Mouse (Mus musculus) urinary bladder, adult 2 months (tissue): ENCODE measurements at regions not wholly inside any gene's neighbourhood (a gene's known extent, or its start where the extent isn't known, plus 50 kb on each side); places are given as distances from the start of the nearest gene placed in this dataset.

Experiments used
- DNase-seq: peaks from one replicate; pipeline ENCODE4 v3.0.0; 2022; ENCODE audit warnings: low spot score

DNA sequence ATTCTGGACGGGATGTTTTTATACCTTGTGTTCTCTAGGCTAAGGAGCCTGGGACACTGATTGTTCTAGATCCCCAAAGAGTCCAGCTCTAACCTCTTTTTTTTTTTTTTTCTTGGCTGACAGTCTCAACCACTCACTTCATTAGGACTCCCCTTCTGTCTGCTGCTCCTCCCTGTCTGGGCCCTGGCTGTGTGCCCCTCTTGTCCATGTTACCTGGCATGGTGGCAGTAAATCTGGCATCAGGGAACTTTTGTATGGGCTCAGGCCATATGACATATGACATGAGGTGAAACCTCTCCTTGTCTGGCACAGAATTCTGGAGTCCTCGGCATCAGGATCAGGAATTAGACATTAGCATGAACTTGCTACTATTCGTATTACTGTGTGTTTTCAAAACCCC lies 717.5 kb downstream of the Vrk1 start:
- DNase-seq, result no peak

DNA sequence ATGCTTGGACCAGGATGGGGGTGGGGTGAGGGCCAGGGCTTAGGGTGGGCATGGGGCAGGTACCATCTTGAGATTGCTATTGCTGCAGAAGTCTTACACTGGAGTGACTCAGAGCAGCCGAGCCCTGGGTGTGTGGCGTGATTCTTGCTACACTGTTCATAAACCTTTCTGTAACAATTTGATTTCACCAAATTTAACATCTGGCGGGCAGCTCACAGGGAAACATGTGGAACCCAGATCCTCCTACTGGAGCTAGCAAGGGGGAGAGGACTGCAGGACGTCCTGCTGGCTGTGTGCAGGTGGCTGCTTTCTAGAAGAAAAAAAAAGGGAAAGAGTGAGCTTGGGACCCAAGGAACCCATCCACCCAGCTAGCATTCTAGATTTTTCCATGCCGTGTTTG lies 719.7 kb downstream of the Vrk1 start:
- no peak for DNase-seq

DNA sequence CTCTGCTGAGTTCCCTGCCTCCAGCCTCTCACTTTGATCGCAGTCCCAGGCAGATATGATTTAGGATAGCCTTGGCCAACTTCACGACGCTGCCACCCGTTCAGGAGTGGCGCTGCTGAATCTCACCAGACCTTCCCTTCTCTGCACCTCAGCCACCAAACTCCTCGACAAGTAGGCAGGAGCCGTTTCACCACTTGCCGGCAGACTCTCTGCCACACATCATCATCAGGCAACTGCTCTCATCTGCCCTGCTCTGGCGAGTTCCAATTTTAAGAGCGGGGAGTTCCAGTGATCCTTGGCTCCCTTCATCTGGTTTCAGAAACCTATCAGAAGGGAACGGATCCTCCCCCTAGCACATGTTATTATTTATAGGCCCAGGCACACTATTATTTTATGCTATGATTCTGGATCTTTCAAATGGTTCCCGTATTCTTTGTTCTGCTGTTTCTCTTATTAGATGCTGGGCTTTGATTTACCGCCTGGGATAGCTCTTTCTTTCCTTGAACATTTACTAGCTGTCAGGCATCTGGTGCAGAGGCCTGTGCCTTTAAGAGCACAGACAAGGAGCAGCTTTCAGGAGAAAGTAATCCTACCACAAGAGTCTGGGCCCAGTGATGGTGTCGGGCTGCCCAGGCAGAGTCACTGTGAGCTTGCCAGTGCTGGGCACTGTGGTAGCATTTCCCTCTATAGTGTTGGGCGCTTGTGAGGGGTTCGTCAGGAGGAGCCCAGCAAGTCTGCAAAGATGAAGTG lies 722.3 kb downstream of the Vrk1 start:
- DNase-seq, result no peak

DNA sequence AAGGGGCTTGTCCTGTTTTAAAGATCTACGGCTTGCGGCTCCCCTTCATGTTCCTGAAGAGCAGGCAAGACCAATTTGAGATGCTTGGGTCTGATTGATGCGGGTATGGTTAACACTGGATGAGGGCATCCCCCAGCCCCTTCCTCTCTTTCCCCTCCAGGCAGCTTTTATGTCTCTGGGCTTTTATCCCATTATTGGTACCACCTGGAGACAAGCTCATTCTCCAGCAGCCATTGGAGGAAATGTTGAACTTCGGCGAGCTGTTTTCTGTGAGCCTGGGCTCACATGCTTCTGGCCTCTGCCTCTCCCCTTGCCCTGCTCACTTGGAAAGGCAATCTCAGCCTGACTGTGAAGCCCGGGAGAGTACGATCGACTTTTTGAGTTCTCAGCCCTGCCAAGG lies 738.7 kb downstream of the Vrk1 start:
- DNase-seq, result no peak

- DNase-seq, result no peak
Observed at GRCm38 (mm10) chr12:106763552-106763951, 724.9 kb upstream of the 3110018I06Rik start.

DNA sequence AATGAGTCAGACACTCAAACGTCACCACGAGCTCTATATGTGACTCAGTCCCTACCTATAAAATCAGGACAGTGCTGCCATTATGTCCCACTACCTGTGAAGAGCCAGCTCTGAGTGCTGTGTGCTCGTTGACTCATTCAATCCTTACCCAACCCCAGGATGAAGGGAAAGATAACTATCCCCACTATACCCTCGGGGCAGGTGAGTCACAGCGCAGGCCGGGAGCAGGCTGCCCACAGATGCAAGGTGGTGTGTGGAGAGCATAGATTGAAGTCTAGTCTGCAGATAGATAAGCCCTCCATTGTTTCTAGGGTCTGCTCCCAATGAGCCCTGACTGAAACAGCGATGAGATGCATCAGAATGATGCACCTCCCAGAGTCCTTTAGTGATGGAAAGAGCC lies 723.9 kb upstream of the 3110018I06Rik start:
- no peak for DNase-seq

- no peak for DNase-seq
Observed at GRCm38 (mm10) chr12:106773536-106773935, 714.9 kb upstream of the 3110018I06Rik start.

GRCm38 (mm10) chr12:106796596-106796995 lies 691.8 kb upstream of the 3110018I06Rik start:
- DNase-seq, result no peak

GRCm38 (mm10) chr12:106819736-106820135 lies 668.7 kb upstream of the 3110018I06Rik start:
- no peak for DNase-seq

DNA sequence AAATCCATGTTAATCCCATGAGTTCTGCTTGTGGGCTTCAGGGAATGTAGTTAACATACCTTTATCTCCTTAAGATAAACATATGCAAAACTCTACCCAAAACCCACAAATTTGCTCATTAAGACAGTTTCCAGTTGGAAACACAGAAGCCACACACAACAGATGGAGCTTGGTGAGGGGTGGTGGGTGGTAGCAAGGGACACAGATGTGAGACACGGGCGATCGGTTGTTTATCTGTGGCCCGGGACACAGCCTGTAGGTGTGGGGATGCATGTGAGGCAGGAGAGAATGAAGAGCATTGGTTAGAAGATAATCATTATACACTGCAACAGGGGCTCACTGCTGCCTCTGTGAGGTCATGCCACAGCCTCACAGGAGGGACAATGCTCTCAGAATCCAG lies 666.1 kb upstream of the 3110018I06Rik start:
- no peak for DNase-seq

DNA sequence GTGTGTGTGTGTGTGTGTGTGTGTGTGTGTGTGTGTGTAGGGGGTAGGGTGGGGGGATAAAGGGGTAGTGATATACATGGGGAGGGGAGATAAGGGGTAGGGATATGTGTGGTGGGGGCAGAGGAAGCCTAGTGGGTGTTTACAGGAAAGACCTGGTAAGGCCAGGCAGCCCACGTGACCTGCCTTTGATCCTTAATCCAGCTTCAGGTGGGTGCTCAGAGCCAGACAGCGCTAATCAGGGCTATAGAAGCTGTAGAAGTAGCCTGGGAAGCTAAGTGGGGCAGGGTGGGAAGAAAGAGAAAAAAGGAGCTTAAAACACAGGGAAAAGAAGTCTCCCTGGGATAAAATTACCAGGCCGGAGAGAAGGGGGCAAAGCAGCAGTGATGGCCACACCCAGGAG lies 659.9 kb upstream of the 3110018I06Rik start:
- DNase-seq, result no peak

GRCm38 (mm10) chr12:106829323-106829722 lies 659.1 kb upstream of the 3110018I06Rik start:
- DNase-seq, result no peak

DNA sequence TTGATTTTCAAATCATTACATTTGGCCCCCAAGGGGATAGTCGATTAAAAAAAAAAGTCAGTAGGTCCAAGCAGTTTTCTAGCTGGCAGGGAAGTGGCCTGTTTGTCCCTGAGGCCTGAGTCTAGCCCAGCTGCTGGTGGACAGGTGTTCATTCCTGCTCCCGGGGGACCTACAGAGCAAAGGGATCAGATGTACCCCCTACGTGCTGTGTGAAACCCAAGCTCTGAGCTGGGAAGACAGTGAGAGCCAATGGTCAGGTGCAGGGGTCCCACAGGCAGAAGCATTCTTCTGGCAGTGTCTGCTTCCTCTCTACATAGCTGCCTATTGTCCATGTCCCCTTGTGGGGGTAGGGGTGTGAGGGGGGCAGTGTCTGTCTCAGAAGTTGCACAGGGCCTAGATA lies 653.2 kb upstream of the 3110018I06Rik start:
- no peak for DNase-seq

- no peak for DNase-seq
Observed at GRCm38 (mm10) chr12:106839618-106840017, 648.8 kb upstream of the 3110018I06Rik start.

DNA sequence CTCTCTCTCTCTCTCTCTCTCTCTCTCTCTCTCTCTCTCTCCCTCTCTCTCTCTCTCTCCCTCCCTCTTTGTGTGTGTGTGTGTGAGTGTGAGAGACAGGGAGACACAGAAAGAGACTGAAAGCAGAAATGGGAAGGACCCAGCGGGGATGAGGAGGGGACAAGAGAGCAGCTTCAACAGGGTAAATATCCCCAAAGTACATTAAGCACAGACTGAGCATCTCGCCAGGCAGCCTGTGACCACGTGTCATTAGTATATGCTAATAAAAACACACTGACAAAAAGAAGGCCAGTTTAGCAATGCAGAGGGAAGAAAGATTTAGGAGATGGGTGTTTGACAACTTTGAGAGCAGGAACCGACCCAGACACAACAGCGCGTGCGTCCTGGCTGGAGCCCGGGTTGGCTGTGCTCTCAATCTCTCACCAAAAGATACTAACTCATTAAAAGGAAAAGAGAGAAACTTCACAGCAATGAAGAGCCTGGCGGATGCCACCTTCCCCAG lies 648.2 kb upstream of the 3110018I06Rik start:
- no peak for DNase-seq

GRCm38 (mm10) chr12:106841996-106842395 lies 646.4 kb upstream of the 3110018I06Rik start:
- no peak for DNase-seq

GRCm38 (mm10) chr12:106842396-106842795 lies 646.0 kb upstream of the 3110018I06Rik start:
- no peak for DNase-seq

DNA sequence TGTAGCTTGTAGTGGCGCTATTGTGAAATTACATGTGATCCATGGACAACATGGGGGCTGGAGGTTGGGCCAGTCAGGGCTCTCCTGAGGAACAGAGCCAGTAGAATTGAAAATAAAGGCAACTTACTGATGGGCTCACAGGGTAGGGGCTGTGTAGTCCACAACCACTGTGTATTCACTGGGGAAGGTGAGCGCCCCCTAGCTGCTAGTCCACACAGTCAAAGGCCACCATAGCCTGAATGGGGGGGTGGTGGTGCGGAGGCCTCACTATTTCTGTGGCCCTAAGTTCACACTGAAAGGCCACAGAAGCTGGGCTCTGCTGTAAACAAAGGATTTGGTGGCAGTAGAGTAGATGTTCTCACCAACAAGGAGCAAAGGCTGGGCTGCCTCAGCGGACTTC lies 636.8 kb upstream of the 3110018I06Rik start:
- no peak for DNase-seq

- DNase-seq, result no peak
Observed at GRCm38 (mm10) chr12:106852736-106853135, 635.7 kb upstream of the 3110018I06Rik start.

DNA sequence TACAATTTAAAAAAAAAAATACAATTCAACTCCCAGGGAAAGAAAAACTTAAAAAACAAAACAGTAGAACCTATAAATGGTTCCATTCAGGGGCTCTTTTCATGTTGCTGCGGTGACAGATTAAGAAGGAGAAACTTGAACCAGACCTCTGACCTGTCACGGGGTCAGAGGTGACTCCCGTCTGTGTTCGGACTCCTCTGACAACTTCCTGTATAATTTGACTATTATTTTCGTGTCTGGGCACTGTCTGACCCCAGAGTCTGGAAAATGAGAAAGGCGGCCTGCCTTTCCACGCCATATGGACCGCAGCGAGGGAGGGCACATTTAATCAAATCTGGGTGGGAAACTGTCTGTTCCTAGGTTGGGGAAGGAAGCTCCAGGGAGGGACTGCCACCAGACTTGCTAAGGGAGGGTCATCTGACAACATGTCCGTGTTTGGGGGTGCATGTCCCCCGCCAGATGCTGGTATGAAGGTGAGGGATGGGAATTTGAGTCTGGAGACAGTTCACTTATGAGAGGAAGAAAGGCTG lies 634.7 kb upstream of the 3110018I06Rik start:
- DNase-seq, result no peak

GRCm38 (mm10) chr12:106855520-106855919 lies 632.9 kb upstream of the 3110018I06Rik start:
- DNase-seq, result no peak

DNA sequence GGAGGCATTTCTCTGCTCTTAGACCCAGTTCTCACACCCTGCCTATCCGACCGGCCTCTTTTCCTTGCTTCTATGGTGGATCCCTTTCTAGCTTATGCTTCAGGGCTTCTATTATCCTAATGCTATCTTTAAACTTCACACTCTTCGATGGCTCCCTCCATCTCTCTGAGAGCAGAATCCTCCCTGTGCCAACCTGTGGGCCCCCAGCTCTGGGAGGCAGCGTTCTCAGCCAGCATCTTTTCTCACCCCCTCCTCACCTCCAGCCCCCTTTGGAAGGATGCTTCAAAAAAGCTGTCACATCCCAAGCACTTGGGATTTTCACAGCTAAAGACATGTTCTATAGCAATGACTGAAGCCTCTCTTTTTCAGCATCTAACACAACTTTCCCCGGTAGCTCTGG lies 626.8 kb upstream of the 3110018I06Rik start:
- no peak for DNase-seq

DNA sequence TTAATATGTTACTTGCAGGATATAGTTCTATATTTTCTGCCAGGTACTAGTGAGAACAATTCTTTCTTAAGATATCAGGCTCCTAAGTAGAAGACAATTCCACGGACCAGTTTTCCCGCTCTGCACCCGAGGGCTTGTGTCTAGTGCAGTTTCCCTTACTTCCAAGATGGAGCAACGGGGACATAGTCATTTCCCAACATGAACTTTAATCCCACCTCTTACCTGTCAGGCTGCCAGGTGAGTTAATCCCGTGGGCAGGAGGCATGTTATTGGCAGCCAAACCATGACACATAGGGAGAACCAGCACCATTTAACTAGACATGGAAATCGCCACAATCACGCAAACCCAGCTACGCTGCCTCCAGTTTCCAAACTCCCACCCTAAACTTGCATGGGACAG lies 624.4 kb upstream of the 3110018I06Rik start:
- DNase-seq, result no peak

DNA sequence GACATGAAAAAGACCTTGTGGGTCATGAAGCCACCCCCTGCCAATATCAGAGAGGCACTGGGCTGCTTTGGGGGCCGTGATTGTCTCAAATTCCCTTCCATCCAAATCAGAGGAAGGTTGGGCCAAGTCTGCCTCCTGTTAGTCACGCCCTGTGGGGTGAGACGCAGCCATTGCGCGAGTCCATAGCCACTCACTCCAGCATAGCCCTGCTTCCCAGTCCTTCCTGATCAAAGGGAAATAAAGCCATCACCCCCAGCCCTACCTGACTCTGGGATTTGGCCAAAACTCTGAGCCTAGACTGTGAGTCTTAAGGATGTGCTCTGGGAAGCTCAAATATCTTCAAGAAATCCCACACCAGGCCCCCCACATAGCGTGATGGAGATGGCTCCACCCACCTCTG lies 620.4 kb upstream of the 3110018I06Rik start:
- no peak for DNase-seq
